Mouse (Mus musculus) left cerebral cortex, postnatal 25 days (tissue): Measurements from ENCODE around the gene Fam217a. TPM values are rescaled to one million over a fixed set of nuclear protein-coding genes. Genes with fewer than 3 reads are reported as not detected.
A peak's percentile ranks its signal among the peaks of the same experiment; 100 is the strongest.
"Not testable (repeated sequence)": the region's sequence is repeated elsewhere in the genome, so short reads cannot be mapped to it uniquely, and the experiment has no call there.

Experiments
- DNase-seq, 2 experiments: peaks; one replicate each; pipeline ENCODE4 v3.0.0; 2022; ENCODE audit warnings: low spot score in 2 of 2, mixed read lengths in 1 of 2
- intact Hi-C: fragments of 180-260 bp; cut with DNase I; formaldehyde crosslinking; loops from one replicate; pipeline ENCODE4 v1.15.1; 2025
- total RNA-seq, 2 experiments: library from RNA; stranded (reverse); gene quantifications; 2 replicates each; pipeline ENCODE4 v1.2.3; 2021

Gene Fam217a
- total RNA-seq, 2 experiments from 2014 or later = 0.50 to 0.83 TPM

GRCm38 (mm10) chr13:34875741-34876445, 48.2 kb downstream of the Fam217a start:
- no peak for DNase-seq
- intact Hi-C loops = loop anchor here (5.0 kb wide), 1 partner anchor 116 kb away; no protein-coding TSS in a partner anchor

- intact Hi-C loops = loop anchor here (5.0 kb wide), 1 partner anchor 117 kb away; no protein-coding TSS in a partner anchor
- peak; percentile 93 to 98 for DNase-seq
These were observed 48.9 kb downstream of the Fam217a start, which contains the start of gene Prpf4b for GRCm38 (mm10) chr13:34875166-34875710. Gene Prpf4b, plus strand, starts transcription at chr13:34875302.

GRCm38 (mm10) chr13:34874736-34875135, 49.4 kb downstream of the Fam217a start:
- DNase-seq = peak; percentile 4 to 14
- intact Hi-C loops = loop anchor here (5.0 kb wide), 2 partner anchors 118 to 687 kb away; no protein-coding TSS in a partner anchor

GRCm38 (mm10) chr13:34873801-34874681, 50.1 kb downstream of the Fam217a start:
- intact Hi-C loops = loop anchor here (5.0 kb wide), 1 partner anchor 687 kb away; no protein-coding TSS in a partner anchor
- peak; percentile 94 to 98 for DNase-seq

GRCm38 (mm10) chr13:34864420-34865169, 59.5 kb downstream of the Fam217a start:
- DNase-seq = peak; percentile 58 to 82
- intact Hi-C loops = loop anchor here (1.0 to 10.0 kb wide), 4 partner anchors 67 to 820 kb away; partner anchors contain the start of gene Slc22a23

GRCm38 (mm10) chr13:34861166-34861565, 62.9 kb downstream of the Fam217a start:
- not testable (repeated sequence) for DNase-seq
- intact Hi-C loops = loop anchor here (5.0 to 10.0 kb wide), 3 partner anchors 64 to 816 kb away; partner anchors contain the start of gene Slc22a23

Other genes with a start within 250 kb of the Fam217a start
- gene Fam50b, start 189.5 kb downstream of the Fam217a start, total RNA-seq = not detected
- gene Prpf4b, start 49.0 kb downstream of the Fam217a start, total RNA-seq = 10 to 100 TPM; 80.3 to 89.6 TPM
- not detected for gene 4933417A18Rik, start 99 bp upstream of the Fam217a start, total RNA-seq
- gene Eci3, start 39.5 kb upstream of the Fam217a start, total RNA-seq = under 1 TPM in 1 of 2 experiments, not detected in 1; 0.71 TPM
- 10 to 100 TPM; 39.3 to 40.0 TPM for gene Eci2, start 102.8 kb upstream of the Fam217a start, total RNA-seq